Mouse (Mus musculus) mouse trophoblast stem cell (cell line): Measurements from ENCODE around the gene Spata45.

Experiments used
- in situ Hi-C, 2 experiments: fragments of 300-500 bp; cut with MseI, MboI; formaldehyde crosslinking; loops; 2 replicates in 1 of 2; 3 replicates in 1 of 2; pipeline ENCODE4 v1.15.1; 2025

Gene Spata45

DNA sequence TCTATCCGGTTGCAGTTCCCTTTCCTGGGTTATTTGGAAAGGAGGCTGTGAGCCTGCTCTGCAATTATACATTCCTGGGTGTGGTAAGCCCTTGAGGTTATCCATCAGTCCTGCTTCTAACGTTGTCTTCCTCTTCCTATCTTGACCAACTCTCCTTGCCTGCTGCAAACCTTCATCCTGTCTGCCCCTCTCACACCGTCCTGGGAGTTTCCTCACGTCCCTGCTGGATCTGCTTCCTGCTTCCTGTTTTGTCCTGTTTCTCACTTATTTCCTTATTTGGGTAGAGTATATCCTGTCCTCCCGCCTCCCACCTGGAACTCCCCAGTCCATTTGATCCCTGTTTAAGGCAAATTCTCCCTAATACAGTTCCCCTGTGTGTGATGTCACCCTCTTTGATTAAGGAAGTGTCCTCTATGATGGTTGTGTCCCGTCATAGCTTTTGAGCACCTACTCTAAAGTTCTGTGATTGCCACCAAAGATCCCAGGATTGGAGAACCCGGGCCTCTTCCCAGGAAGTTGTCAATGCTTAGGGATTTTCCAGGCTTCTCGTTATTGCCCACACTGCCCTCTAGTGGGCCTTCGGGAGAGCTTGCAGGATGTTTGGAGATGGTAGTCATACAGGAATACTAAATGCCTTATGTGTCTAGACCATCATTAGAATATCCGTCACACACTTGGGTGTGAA lies 38.9 kb downstream of the Spata45 start:
- in situ Hi-C loops = no loop called here

DNA sequence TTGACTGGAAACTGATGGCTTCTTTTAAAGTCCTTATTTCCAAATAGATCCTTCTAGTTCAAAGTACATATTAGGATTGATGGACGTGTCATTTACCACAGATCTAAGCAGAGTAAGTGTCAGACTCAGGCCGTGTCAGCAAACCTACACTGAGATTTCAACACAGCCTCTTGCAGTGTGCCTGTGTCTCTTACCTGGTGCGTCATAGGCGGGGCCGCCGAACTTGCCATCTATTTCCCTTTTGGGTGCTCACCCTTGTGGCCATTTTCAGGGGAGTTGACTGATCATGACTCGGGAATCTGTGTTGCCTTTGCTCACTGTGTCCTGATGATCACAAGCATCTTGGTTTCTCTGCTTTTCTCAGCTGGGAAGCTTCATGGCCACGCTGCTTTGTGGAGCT lies 46.8 kb downstream of the Spata45 start:
- in situ Hi-C loops = no loop called here

DNA sequence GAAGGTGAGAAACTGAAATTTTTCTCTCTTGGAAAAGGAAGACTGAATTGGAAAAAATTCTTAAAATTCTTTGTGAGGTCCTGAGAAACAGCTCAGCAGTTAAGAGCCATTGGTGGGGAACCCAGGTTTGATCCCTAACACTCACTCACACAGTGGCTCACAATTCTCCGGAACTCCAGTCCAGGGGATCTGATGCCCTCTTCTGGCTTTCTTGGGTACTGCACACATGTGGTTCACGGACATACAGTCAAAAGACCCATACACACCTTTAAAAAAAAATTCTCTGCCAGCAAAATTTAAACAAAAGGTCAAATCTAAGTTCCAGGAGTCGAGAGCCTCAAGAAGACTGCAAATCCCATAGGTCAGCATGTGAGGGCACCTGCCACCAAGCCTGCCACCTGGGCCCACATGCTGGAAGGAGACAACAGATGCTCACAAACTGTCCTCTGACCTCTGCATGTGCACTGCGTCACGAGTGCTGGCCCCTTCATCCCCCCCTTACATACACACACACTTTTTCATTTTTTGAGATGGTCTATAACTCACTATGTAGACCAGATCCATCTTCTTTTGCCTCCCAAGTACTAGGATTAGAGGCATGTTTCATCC lies 48.6 kb downstream of the Spata45 start:
- in situ Hi-C loops = no loop called here

DNA sequence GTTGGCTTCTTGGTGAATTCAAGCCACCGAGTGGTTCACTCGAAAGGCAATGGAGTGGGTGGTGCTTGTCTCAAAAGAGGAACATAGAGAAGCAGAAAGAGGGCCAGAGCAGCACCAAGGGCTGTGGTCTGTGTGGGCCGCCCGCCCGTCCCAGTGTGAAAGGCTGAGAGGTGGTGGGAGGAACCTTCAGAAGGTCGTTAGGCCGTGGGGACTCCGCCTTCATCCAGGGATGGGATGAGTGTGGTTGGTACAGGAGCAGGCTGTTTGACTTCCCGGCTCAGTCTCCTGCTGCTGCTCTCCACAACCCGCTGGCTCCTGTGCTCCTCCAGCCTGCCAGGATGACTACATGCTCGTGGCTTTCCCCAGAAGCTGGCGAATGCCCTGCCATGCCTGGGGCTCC lies 49.2 kb downstream of the Spata45 start:
- in situ Hi-C loops = no loop called here

DNA sequence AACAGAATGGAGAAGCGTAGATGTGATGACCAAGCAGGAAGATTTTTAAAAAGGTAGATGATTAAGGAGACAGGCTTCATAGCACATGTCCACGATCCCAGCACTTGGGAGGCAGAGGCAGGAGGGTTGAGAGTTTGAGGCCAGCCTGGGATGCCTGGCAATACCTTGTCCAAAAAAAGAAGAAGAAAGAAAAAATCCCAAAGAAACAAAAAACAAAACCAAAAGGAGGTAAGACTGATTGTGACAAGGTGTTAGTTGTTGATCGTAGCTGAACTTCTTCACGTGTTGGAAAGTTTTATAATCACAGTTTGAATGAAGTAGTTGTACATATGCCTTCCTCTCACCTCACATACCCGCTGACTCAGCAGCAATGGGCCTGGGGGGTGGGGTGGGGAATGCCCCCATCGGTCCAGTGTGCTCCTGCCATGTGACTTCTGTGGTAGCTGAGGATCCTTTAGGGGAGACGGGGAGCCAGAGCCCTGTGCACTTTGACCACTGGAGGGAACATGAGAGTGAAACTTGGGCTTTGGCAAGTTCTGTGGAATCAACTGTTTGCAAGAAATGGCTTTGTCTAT lies 50.0 kb downstream of the Spata45 start:
- in situ Hi-C loops = no loop called here

DNA sequence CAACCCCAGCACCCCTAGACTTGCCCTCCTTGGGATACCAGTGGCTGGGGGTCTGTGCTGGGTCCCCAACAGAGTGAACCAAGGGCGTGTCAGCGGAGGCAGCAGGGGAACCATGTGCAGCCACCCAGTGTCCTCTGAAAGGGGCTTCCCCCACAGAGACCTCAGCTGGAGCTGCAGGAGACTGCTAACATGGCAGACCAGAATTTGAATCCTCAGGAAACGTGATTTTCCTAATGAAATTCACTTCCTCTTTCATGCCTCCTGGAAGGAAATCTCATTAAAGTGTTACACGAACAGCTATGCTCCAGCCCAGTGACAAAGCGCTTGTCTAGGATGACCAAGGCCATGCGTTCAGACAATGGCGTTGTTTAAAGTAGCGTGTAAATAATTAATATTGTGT lies 50.5 kb downstream of the Spata45 start:
- in situ Hi-C loops = no loop called here

DNA sequence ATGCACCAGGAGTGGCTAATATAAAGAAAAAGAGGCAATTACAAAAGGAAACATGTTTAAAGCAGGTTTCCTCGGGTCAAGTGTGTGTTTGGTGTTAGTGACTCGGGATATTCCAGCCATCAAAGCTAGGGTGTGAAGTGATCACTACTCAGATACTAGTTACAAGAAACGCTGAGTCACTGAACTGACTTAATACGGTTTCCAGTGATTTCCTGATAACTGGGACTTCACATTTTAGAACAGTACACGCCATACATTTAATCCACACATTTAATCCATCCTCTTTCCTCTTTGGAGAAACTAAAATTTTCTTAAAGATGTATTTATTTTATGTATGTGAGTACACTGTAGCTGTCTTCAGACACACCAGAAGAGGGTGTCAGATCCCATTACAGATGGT lies 51.5 kb downstream of the Spata45 start:
- in situ Hi-C loops = no loop called here

DNA sequence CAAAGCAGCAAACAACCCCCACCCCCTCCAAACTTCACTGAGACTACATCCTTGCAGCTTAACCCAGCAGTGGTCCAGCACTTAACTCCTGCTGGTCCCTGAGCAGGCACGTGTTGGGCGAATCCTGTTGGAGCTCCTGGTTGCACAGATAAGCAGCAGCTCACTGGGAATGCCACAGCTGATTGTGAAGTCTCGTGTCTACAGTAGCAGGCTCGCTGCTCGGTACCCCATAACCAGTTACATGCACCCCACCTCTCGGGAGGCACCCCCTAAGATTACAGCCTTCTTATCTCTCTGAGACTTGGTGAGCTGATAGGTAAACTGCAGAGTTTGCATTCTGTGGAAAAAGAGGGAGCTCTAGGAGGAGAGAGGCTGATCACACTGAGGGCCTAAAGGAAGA lies 52.9 kb downstream of the Spata45 start:
- in situ Hi-C loops = no loop called here

DNA sequence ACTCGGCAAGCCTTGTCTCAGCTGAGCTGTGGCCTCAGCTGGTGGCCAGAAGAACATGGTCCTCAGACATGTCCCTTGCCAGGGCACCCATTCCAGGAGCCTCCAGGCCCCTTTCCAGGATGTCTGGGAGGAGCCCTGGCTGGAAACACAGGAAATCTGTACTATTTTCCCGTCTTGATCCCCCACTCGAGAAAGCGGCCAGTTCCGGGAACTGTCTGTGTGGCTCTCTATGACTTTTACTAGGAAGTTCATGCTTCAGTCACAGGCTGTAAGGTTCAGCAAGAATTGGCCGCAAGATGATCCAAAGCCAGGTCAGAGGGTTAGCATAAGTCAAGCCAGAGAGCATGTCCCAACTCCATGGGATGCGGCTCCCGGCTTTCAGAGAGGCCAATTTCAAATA lies 55.6 kb downstream of the Spata45 start:
- in situ Hi-C loops = loop anchor here in 1 of 2 experiments (10.0 kb wide), 1 partner anchor 193 kb away; no protein-coding TSS in a partner anchor
